Mouse (Mus musculus) E14TG2a.4 (cell line): ENCODE data around the gene Csnk1g1.

Experiments
- CTCF ChIP-seq: conservative IDR thresholded peaks from 2 replicates; pipeline ENCODE4 v1.5.1; 2014; ENCODE audit warnings: low read length
- NANOG ChIP-seq: IDR thresholded peaks from 2 replicates; pipeline ENCODE4 v1.6.1; 2014; ENCODE audit warnings: borderline replicate concordance, low read length, mixed read lengths
- POU5F1 ChIP-seq: IDR thresholded peaks from 2 replicates; pipeline ENCODE4 v1.6.1; 2014; ENCODE audit warnings: low read length, borderline replicate concordance

DNA sequence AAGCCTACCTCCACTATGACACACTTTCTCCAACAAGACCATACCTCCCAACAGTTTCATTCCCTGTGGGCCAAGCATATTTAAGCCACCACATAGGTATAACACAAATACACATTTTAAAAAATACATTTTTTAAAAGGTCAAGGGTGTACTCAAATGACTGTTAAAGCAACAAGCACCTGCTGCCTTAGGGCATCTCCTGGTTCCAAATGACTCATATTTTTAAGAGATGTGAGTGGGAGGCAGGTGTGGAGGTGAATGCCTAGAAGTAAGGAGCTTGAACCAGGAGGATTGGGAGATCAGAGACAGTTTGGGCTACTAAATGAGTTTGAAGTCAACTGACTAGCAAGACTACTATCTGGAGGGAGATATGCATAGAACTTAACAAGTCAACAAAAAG, 21.1 kb downstream of the Csnk1g1 start:
- TF ChIP-seq CTCF = no peak
- TF ChIP-seq POU5F1 = no peak
- TF ChIP-seq NANOG = no peak
